Mouse (Mus musculus) cortical plate, adult 2 months (tissue): ENCODE measurements around the gene Gm49383.

ENCODE experiments used
- CTCF ChIP-seq: fragments of 200-500 bp; IDR thresholded peaks from 2 replicates; pipeline ENCODE4 v1.5.1; 2011; ENCODE audit warnings: mild to moderate bottlenecking, control low read depth, low read length; ENCODE audit not compliant: insufficient read depth; ENCODE audit errors: extremely low read depth
- POLR2A ChIP-seq: fragments of 200-500 bp; IDR thresholded peaks from 2 replicates; pipeline ENCODE4 v1.6.1; 2011; ENCODE audit warnings: mild to moderate bottlenecking, low read length, control low read depth; ENCODE audit not compliant: insufficient read depth; ENCODE audit errors: extremely low read depth

DNA sequence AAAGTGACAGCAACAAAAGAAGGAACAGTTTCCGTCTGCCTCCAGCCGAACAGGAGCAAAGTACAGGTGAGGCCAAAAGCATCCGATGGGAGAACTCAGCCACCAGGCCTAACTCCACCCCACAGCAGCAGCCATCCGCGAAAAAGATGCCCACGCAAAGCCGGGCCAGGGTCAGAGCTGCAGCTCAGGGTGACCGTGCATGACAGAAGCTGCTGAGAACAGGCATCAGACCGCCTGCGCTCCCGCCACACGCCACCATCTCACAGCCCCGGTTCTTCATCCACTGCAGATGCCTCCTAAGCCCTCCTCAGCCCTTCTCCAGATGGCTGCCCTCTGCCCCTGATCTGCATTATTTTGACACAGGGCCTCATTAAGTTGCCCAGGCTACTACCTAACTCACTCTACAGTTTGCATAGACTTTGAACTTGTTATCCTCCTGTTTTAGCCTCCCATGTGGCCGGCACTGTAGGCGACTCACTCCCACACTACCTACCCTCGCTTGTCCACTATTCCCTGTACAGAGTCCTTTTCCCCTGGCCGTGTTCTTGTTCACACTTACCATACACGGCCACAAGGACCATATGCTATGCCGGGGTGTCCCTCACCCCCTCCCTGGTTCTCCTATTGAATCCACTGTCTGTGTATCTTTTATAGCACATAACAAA lies 23.8 kb upstream of the Gm49383 start:
- TF ChIP-seq POLR2A (no peak), CTCF (no peak)
